Mouse (Mus musculus) midbrain, embryonic 11.5 days (tissue): Measurements from ENCODE around the gene Ccdc96. TPM values are rescaled to one million over a fixed set of nuclear protein-coding genes. Genes with fewer than 3 reads are reported as not detected.

Experiments used
- ATAC-seq: fragments of 200-750 bp; cut with Nextera tagmentation; 2 replicates; pipeline ENCODE4 v1.8.0; 2017; ENCODE audit warnings: moderate TSS enrichment, moderate library complexity; ENCODE audit not compliant: low FRiP score
- DNase-seq: peaks from one replicate; pipeline ENCODE4 v3.0.0; 2015; ENCODE audit warnings: low spot score; ENCODE audit errors: missing footprints
- H3K27ac ChIP-seq: fragments of 300-500 bp; sonication (generic); 2 replicates; pipeline ENCODE4 v1.5.1; 2014; ENCODE audit warnings: low read depth, low read length
- H3K27me3 ChIP-seq: fragments of 300-500 bp; sonication (generic); 2 replicates; pipeline ENCODE4 v1.6.1; 2014; ENCODE audit warnings: mild to moderate bottlenecking, low read length, moderate library complexity, mixed read lengths; ENCODE audit not compliant: control insufficient read depth, insufficient read depth
- H3K36me3 ChIP-seq: fragments of 300-500 bp; sonication (generic); 2 replicates; pipeline ENCODE4 v1.6.1; 2014; ENCODE audit warnings: mild to moderate bottlenecking, low read length, moderate library complexity, mixed read lengths; ENCODE audit not compliant: control insufficient read depth, insufficient read depth
- H3K4me1 ChIP-seq: fragments of 300-500 bp; sonication (generic); 2 replicates; pipeline ENCODE4 v1.6.1; 2014; ENCODE audit warnings: low read length; ENCODE audit not compliant: control insufficient read depth, insufficient read depth
- H3K4me2 ChIP-seq: fragments of 300-500 bp; sonication (generic); 2 replicates; pipeline ENCODE4 v1.6.1; 2014; ENCODE audit warnings: mild to moderate bottlenecking, moderate library complexity
- H3K4me3 ChIP-seq: fragments of 300-500 bp; sonication (generic); 2 replicates; pipeline ENCODE4 v1.5.1; 2014; ENCODE audit warnings: low read depth, low read length
- H3K9ac ChIP-seq: fragments of 300-500 bp; sonication (generic); 2 replicates; pipeline ENCODE4 v1.6.1; 2014; ENCODE audit warnings: low read length
- H3K9me3 ChIP-seq: fragments of 300-500 bp; sonication (generic); 2 replicates; pipeline ENCODE4 v1.6.1; 2016; ENCODE audit warnings: low read length; ENCODE audit not compliant: control insufficient read depth
- WGBS: fragments of 180-500 bp; shearing (Covaris S2); extraction: QIAGEN DNeasy Blood & Tissue Kit; methylation state at CpG from one replicate; pipeline ENCODE4 v1.1.7; 2014; 5-methylcytosine and 5-hydroxymethylcytosine counted together
- polyA plus RNA-seq: library from polyadenylated mRNA; unstranded; fragments of >200 nt; fragmentation: Nextera tagmentation; extraction: Ambion mirVana; gene quantifications from 2 replicates; pipeline ENCODE4 v1.2.1, GENCODE M21; 2014

Gene Ccdc96
- 4.1 and 4.2 TPM in 2 replicates for polyA plus RNA-seq

DNA sequence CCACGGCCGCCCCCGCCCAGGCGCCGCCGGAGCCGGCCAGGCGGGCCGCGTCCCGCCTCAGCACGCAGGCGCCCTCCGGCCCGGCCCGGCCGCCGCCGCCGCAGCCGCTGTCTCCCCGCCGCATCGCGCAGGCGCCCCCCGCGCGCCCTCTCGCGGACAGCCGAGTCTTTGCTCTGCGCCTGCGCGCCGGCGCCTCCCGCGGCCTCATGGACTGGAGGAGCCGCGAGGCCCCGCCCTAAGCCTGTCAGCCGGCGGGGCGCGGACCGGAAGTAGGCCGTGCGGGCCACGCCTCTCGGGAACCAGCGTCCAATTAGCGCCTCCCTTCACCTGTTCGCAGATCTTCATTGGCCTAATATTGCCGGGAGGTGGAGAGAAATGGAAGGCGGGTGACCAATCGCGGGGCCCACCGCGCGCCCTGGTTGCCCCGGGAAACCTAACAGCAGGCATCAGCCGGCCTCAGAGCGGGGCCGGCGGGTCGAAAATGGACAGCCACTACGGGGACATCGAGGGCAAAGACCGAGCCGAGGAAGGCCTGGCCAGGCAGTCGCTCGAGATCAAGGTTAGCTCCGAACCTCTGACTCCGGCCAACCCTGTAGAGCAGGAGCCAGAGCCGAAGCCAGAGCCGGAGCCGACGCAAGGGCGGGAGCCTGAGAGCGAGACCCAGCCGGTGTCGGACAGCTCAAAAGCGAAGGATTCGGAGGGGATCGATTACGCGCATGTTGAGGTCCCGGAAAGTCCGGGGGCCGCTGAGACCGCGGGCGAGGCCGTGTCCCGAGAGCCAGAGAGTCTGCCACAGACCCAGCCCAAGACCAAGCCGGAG lies at the start of gene Ccdc96, which contains the start of gene Tada2b:
Gene Ccdc96 (plus strand): TSS at position 418 of the 820 bp plus-strand sequence.
Gene Tada2b (minus strand): TSS at position 115 of the 820 bp plus-strand sequence.
- Histone ChIP-seq H3K4me3 (peak within 1 kb of the TSS; percentile 91), H3K4me1 (peaks cover 18% of the 10 kb centered on the region)
- WGBS, result under 1% methylated on average over 64 of the region's 97 CpGs

DNA sequence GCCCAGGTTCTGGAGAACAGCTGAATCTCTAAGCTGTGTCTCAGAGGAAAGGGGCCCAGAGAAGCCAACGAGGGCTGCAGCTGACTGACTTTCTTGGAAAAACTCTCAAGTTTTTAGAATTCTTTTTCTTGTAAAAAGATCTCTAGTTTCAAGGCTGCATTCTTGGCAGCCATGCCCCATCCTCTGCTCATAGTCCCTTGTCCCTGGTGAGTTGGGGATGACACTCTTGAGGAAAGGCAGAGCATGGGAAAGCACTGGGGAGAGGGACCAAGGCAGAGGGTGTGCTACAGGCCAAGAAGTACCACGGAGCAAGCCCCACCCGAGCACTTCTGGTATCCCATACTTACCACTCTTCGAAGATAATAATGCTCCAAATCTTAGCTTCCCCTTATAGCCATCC lies 47.5 kb upstream of the Ccdc96 start:
- no peak overlapping the region for H3K4me3 ChIP-seq
- no peaks in the 10 kb centered on the region for H3K9me3 ChIP-seq
- no peaks in the 10 kb centered on the region for H3K27me3 ChIP-seq
- no peak overlapping the region for H3K4me2 ChIP-seq
- no peak for DNase-seq
- H3K36me3 ChIP-seq, result no peaks in the 10 kb centered on the region
- 82% methylated on average over 4 of the region's 4 CpGs for WGBS
- ATAC-seq, result no peak
- no peak overlapping the region for H3K9ac ChIP-seq
- H3K27ac ChIP-seq, result no peak overlapping the region
- no peaks in the 10 kb centered on the region for H3K4me1 ChIP-seq

More for the DNA sequence above, at the start of gene Ccdc96, which contains the start of gene Tada2b:
- DNase-seq, result peak; percentile 100
- no peaks in the 10 kb centered on the region for H3K27me3 ChIP-seq
- peak within 1 kb of the TSS; percentile 40; the same call in 1 of the 2 replicates for H3K27ac ChIP-seq
- H3K9ac ChIP-seq, result peak within 1 kb of the TSS; percentile 91
- no peaks in the 10 kb centered on the region for H3K36me3 ChIP-seq
- peak within 1 kb of the TSS; percentile 94 for H3K4me2 ChIP-seq
- ATAC-seq, result peak; percentile 98
- no peaks in the 10 kb centered on the region; the same call in 1 of the 2 replicates for H3K9me3 ChIP-seq

DNA sequence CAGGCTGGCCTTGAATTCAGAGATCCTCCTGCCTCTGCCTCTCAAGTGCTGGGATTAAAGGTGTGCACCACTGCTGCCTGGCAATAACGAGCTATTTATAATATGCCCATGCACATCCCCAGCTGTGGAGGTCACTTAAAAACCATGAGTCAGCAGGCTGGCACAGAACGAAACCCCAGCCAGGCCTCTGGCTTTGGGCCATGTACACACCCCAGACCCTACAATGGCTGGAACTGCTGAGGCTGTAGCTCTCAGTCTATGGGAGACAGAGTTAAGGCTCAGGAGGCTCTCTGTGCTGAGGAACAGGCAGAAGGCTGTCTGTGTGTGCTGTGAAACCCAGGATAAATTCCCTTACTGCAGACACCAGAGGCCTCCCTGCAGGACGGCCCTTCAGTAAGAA lies 43.6 kb upstream of the Ccdc96 start:
- no peak for ATAC-seq
- no peak overlapping the region for H3K4me2 ChIP-seq
- no peaks in the 10 kb centered on the region for H3K36me3 ChIP-seq
- H3K4me3 ChIP-seq, result no peak overlapping the region
- no peak overlapping the region for H3K9ac ChIP-seq
- H3K27ac ChIP-seq, result no peak overlapping the region
- 80% methylated on average over 3 of the region's 3 CpGs for WGBS
- H3K9me3 ChIP-seq, result no peaks in the 10 kb centered on the region
- no peak for DNase-seq
- no peaks in the 10 kb centered on the region for H3K27me3 ChIP-seq
- no peaks in the 10 kb centered on the region for H3K4me1 ChIP-seq

DNA sequence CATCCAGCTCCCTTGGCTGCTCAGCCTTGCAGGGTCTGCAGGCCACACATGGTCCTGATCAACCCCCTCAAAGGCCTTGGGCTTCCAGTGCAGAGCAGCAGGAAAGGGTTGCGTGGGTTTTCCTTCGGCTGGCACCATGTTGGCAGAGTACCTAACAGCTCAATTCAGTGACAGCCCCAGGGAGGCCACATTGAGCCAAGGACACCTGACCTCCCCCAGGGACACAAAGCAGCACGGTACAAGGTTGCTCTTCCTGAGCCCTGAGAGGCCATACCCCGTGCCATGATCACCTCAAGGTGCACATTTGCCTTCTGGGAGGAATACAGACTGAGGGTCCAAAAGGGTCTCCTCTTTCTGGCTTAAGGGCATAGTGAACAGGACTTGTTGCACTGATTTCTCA lies 39.8 kb upstream of the Ccdc96 start:
- WGBS, result 67% methylated on average over 4 of the region's 4 CpGs
- no peaks in the 10 kb centered on the region for H3K36me3 ChIP-seq
- ATAC-seq (no peak), DNase-seq (no peak)
- no peaks in the 10 kb centered on the region for H3K27me3 ChIP-seq
- no peaks in the 10 kb centered on the region for H3K4me1 ChIP-seq
- no peak overlapping the region for H3K4me3 ChIP-seq
- no peak overlapping the region for H3K9ac ChIP-seq
- no peak overlapping the region for H3K4me2 ChIP-seq
- no peak overlapping the region for H3K27ac ChIP-seq
- no peaks in the 10 kb centered on the region for H3K9me3 ChIP-seq

DNA sequence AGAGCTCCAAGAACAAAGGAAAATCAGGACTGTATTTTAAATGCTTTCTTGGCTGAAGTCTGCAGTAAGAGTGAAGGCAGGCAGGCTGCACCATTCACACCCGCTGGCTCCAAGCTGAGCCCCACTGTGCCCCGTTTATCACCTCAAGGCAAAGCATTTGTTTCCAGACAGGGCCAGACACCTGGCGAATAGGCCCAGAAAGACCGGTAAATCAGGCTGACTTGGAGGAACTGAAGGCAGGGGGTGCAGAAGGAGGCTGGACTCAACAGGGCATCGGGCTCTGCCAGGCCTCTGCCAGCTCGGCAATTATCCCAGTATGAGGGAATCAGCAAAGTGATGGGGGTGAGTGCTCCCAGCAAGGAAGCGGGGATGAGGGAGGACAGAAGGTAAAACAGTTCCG lies 39.4 kb upstream of the Ccdc96 start:
- H3K4me3 ChIP-seq, result no peak overlapping the region
- 32% methylated on average over 8 of the region's 8 CpGs for WGBS
- no peaks in the 10 kb centered on the region for H3K27me3 ChIP-seq
- no peak overlapping the region for H3K9ac ChIP-seq
- H3K4me1 ChIP-seq, result no peaks in the 10 kb centered on the region
- ATAC-seq (no peak), DNase-seq (no peak)
- no peak overlapping the region for H3K27ac ChIP-seq
- H3K9me3 ChIP-seq, result no peaks in the 10 kb centered on the region
- no peaks in the 10 kb centered on the region for H3K36me3 ChIP-seq
- no peak overlapping the region for H3K4me2 ChIP-seq

DNA sequence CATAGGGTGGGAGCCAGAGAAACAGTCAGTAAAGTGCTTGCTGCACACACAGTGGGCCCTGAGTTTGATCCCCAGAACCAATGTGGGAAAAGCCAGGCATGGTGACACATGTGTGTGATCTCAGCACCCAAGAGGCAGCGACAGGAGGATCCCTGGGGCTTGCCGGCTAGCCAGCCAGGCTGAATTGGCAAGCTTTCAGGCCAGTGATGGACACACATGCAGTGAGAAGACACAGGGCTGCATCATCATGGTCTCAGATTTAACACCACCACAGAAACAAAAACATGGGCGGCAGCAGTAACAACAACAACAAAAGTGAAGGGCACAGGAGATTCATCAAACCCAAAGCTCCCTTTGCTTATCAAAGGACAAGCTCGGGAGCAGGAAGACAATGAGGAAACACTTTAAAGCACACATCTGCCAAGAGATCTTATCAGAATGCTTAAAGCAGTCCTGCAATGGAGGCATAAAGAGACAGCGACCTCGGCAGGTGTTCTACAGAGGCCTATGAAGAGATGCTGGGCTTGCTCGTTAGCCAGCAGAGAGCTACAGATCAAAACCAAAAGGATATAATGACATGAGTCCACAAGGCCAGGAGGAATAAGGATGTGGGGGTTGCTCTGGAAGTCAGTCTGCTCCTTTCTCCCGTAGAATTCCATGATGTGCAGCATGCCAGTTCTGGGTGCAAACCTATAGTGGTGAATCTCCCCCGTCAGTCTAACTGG lies 38.1 kb upstream of the Ccdc96 start:
- H3K36me3 ChIP-seq, result no peaks in the 10 kb centered on the region
- WGBS, result 54% methylated on average over 9 of the region's 9 CpGs
- H3K4me1 ChIP-seq, result no peaks in the 10 kb centered on the region
- no peak overlapping the region for H3K4me3 ChIP-seq
- no peaks in the 10 kb centered on the region for H3K27me3 ChIP-seq
- no peak overlapping the region for H3K27ac ChIP-seq
- no peak for ATAC-seq
- H3K9ac ChIP-seq, result no peak overlapping the region
- H3K4me2 ChIP-seq, result no peak overlapping the region
- H3K9me3 ChIP-seq, result no peaks in the 10 kb centered on the region
- DNase-seq, result no peak

DNA sequence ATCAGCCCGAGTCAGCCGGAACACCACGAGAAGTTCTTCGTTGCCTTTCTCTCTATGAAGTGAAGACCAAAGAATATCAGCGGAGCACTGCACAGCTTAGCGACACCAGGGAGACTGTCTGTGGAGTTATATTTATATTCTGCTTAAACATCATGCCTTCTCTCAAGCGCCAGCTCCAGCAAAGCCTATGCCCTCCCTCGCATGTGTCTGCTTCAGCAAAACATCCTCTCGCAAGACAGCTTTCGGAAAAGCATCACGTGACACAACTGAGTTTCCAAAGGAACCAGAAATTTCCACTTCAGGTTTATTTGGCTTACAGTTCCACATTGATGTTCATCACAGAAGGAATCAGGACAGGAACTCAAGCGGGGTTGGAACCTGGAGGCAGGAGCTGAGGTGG lies 36.5 kb upstream of the Ccdc96 start:
- Histone ChIP-seq H3K9me3 (no peaks in the 10 kb centered on the region), H3K9ac (no peak overlapping the region), H3K4me2 (no peak overlapping the region), H3K27me3 (no peaks in the 10 kb centered on the region), H3K27ac (no peak overlapping the region), H3K4me1 (no peaks in the 10 kb centered on the region), H3K36me3 (no peaks in the 10 kb centered on the region), H3K4me3 (no peak overlapping the region)
- no peak for DNase-seq
- WGBS, result 92% methylated on average over 12 of the region's 12 CpGs
- ATAC-seq, result no peak

DNA sequence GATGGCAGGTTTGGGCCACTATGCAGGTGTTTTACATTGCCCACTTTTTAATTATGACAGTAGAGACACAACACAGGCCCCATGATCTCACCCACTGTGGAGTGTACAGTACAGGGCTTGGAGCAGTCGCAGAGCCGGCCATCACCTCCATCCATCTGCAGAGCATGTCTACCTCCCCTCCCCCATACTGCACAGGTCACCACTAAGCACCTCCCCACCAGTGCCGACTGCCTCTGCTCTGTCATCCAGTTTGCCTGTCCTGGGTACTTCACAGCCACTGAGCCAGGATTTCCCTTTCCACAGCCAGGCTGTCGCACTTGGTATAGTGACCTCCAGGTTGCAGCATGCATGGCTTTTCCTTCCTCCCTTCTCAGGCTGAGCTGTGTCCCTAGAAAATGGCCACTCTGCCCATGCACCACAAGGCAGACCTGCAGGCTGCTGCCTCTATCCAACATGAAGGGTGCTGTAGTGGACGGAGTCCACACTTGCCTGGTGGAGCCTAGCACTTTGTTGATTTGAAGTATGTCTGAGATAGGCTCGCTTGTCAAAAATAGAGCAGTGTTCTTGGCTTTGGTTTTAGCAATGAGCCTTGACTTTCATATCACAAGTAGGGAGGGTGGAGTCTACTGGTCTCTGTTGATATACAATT lies 34.6 kb upstream of the Ccdc96 start:
- no peak overlapping the region for H3K27ac ChIP-seq
- H3K4me2 ChIP-seq, result no peak overlapping the region
- WGBS, result 83% methylated on average over 6 of the region's 6 CpGs
- H3K9me3 ChIP-seq, result no peaks in the 10 kb centered on the region
- peak; percentile 31 for DNase-seq
- H3K36me3 ChIP-seq, result no peaks in the 10 kb centered on the region
- no peaks in the 10 kb centered on the region for H3K27me3 ChIP-seq
- H3K9ac ChIP-seq, result no peak overlapping the region
- H3K4me1 ChIP-seq, result no peaks in the 10 kb centered on the region
- H3K4me3 ChIP-seq, result no peak overlapping the region
- ATAC-seq, result no peak

DNA sequence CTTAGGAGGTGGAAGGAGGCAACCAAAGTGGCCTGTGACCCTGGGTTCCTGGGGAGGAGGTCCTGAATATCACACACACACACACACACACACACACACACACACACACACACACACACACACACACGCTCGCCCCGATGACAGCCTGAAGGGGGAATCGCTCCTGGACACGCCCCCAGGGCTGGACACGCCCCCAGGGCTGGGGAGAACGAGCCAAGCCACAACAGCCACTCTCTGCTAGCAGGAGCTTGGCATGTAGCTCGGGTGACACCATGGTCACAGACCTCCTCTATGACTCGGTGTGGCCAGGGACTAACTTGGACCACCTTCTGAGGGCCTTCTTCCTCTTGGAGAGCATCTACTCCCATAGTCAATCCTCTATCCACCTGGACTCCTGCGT lies 33.3 kb upstream of the Ccdc96 start:
- Histone ChIP-seq H3K4me2 (no peak overlapping the region), H3K9me3 (no peaks in the 10 kb centered on the region), H3K27me3 (no peaks in the 10 kb centered on the region), H3K4me3 (no peak overlapping the region), H3K9ac (no peak overlapping the region), H3K36me3 (no peaks in the 10 kb centered on the region), H3K27ac (no peak overlapping the region), H3K4me1 (no peaks in the 10 kb centered on the region)
- WGBS, result 20% methylated on average over 10 of the region's 10 CpGs
- ATAC-seq (no peak), DNase-seq (peak; percentile 78)
